Mouse (Mus musculus) lung, postnatal 0 days (tissue): ENCODE measurements around the gene Vmn1r198. TPM values are rescaled to one million over a fixed set of nuclear protein-coding genes. Genes with fewer than 3 reads are reported as not detected.
"Not testable (repeated sequence)": the region's sequence is repeated elsewhere in the genome, so short reads cannot be mapped to it uniquely, and the experiment has no call there.

Source experiments
- ATAC-seq: fragments of 200-750 bp; cut with Nextera tagmentation; 2 replicates; pipeline ENCODE4 v1.8.0; 2017; ENCODE audit warnings: moderate library complexity
- DNase-seq: peaks from one replicate; pipeline ENCODE4 v3.0.0-alpha.2; 2016; ENCODE audit warnings: low spot score
- H3K27ac ChIP-seq: fragments of 300-500 bp; sonication (generic); 2 replicates; pipeline ENCODE4 v1.5.1; 2014; ENCODE audit warnings: antibody characterized with exemption, mild to moderate bottlenecking, low read length, mixed read lengths
- H3K27me3 ChIP-seq: fragments of 300-500 bp; sonication (generic); replicated peaks from 2 replicates; pipeline ENCODE4 v1.6.1; 2014; ENCODE audit warnings: low read length, mixed read lengths; ENCODE audit not compliant: insufficient read depth
- H3K36me3 ChIP-seq: fragments of 300-500 bp; sonication (generic); 2 replicates; pipeline ENCODE4 v1.6.1; 2014; ENCODE audit warnings: low read length, mixed read lengths; ENCODE audit not compliant: insufficient read depth
- H3K4me1 ChIP-seq: fragments of 300-500 bp; sonication (generic); 2 replicates; pipeline ENCODE4 v1.6.1; 2014; ENCODE audit warnings: antibody characterized with exemption, low read depth, low read length, mixed read lengths; ENCODE audit not compliant: insufficient read depth
- H3K4me2 ChIP-seq: fragments of 300-500 bp; sonication (generic); replicated peaks from 2 replicates; pipeline ENCODE4 v1.6.1; 2014; ENCODE audit warnings: low read depth, mild to moderate bottlenecking, low read length, moderate library complexity, mixed read lengths
- H3K4me3 ChIP-seq: fragments of 300-500 bp; sonication (generic); 2 replicates; pipeline ENCODE4 v1.5.1; 2014; ENCODE audit warnings: low read depth, low read length
- H3K9ac ChIP-seq: fragments of 300-500 bp; sonication (generic); replicated peaks from 2 replicates; pipeline ENCODE4 v1.6.1; 2014; ENCODE audit warnings: low read depth, mild to moderate bottlenecking
- H3K9me3 ChIP-seq: fragments of 300-500 bp; sonication (generic); 2 replicates; pipeline ENCODE4 v1.6.1; 2016; ENCODE audit warnings: low read length, mixed read lengths
- CTCF ChIP-seq: IDR thresholded peaks from 2 replicates; pipeline ENCODE4 v1.5.1; 2016; ENCODE audit warnings: antibody characterized with exemption, mild to moderate bottlenecking
- EP300 ChIP-seq: IDR thresholded peaks from 2 replicates; pipeline ENCODE4 v1.6.1; 2016; ENCODE audit warnings: antibody characterized with exemption, mild to moderate bottlenecking, control low read depth
- WGBS: fragments of 180-500 bp; shearing (Covaris S2); extraction: QIAGEN DNeasy Blood & Tissue Kit; methylation state at CpG from one replicate; pipeline ENCODE4 v1.1.7; 2014; 5-methylcytosine and 5-hydroxymethylcytosine counted together
- polyA plus RNA-seq: library from polyadenylated mRNA; unstranded; fragments of >200 nt; fragmentation: Nextera tagmentation; extraction: Ambion mirVana; gene quantifications from 2 replicates; pipeline ENCODE4 v1.2.1, GENCODE M21; 2015

Vmn1r198 gene
- polyA plus RNA-seq, 1 experiment from 2014 or later: not detected

GRCm38 (mm10) chr13:22335565-22335964 lies 14.6 kb upstream of the Vmn1r198 start:
- no peaks in the 10 kb centered on the region for H3K4me1 ChIP-seq
- no peak overlapping the region for H3K4me2 ChIP-seq
- no peak overlapping the region for H3K4me3 ChIP-seq
- no peaks in the 10 kb centered on the region for H3K9me3 ChIP-seq
- 74% methylated on average over 1 of the region's 1 CpGs for WGBS
- no peaks in the 10 kb centered on the region for H3K27me3 ChIP-seq
- no peaks in the 10 kb centered on the region for H3K36me3 ChIP-seq
- no peak overlapping the region for H3K27ac ChIP-seq
- TF ChIP-seq CTCF (no peak), EP300 (no peak)
- H3K9ac ChIP-seq: no peak overlapping the region
- DNase-seq: no peak
- ATAC-seq: no peak

GRCm38 (mm10) chr13:22350813-22351212 lies 649 bp downstream of the Vmn1r198 start:
- Histone ChIP-seq H3K4me2 (no peak overlapping the region), H3K9me3 (no peaks in the 10 kb centered on the region), H3K27ac (no peak overlapping the region), H3K4me1 (no peaks in the 10 kb centered on the region), H3K36me3 (no peaks in the 10 kb centered on the region), H3K9ac (no peak overlapping the region), H3K27me3 (no peaks in the 10 kb centered on the region), H3K4me3 (no peak overlapping the region)
- TF ChIP-seq EP300: no peak
- TF ChIP-seq CTCF: no peak
- 88% methylated on average over 1 of the region's 1 CpGs for WGBS
- no peak for DNase-seq
- no peak for ATAC-seq

GRCm38 (mm10) chr13:22379518-22379917 lies 29.4 kb downstream of the Vmn1r198 start, which contains the start of gene Vmn1r199:
Vmn1r199 (plus strand) TSS chr13:22379818.
- 54% methylated on average over 2 of the region's 2 CpGs for WGBS
- Histone ChIP-seq H3K9ac (no peak within 1 kb of the TSS), H3K27ac (no peak within 1 kb of the TSS), H3K4me3 (no peak within 1 kb of the TSS), H3K9me3 (no peaks in the 10 kb centered on the region), H3K4me1 (no peaks in the 10 kb centered on the region), H3K4me2 (no peak within 1 kb of the TSS), H3K27me3 (no peaks in the 10 kb centered on the region), H3K36me3 (no peaks in the 10 kb centered on the region)
- ATAC-seq (no peak), DNase-seq (no peak)
- TF ChIP-seq CTCF (no peak), EP300 (no peak)

GRCm38 (mm10) chr13:22381128-22381527 lies 31.0 kb downstream of the Vmn1r198 start:
- not testable (repeated sequence) for H3K36me3 ChIP-seq, ATAC-seq, H3K27ac ChIP-seq, H3K4me1 ChIP-seq, H3K4me3 ChIP-seq, H3K9me3 ChIP-seq, H3K27me3 ChIP-seq, DNase-seq, H3K9ac ChIP-seq, H3K4me2 ChIP-seq
- WGBS: 61% methylated on average over 3 of the region's 3 CpGs

- Histone ChIP-seq H3K9ac (no peak overlapping the region), H3K36me3 (no peaks in the 10 kb centered on the region), H3K9me3 (no peaks in the 10 kb centered on the region), H3K27me3 (no peaks in the 10 kb centered on the region), H3K27ac (no peak overlapping the region), H3K4me1 (no peaks in the 10 kb centered on the region), H3K4me2 (no peak overlapping the region), H3K4me3 (no peak overlapping the region)
- no peak for ATAC-seq
- TF ChIP-seq EP300 (no peak), CTCF (no peak)
- 66% methylated on average over 3 of the region's 3 CpGs for WGBS
- DNase-seq: no peak
Measured at GRCm38 (mm10) chr13:22383401-22383800, 33.2 kb downstream of the Vmn1r198 start.

- Histone ChIP-seq H3K4me1 (no peaks in the 10 kb centered on the region), H3K9ac (no peak overlapping the region), H3K27me3 (no peaks in the 10 kb centered on the region), H3K27ac (no peak overlapping the region), H3K4me2 (no peak overlapping the region), H3K9me3 (no peaks in the 10 kb centered on the region), H3K4me3 (no peak overlapping the region), H3K36me3 (no peaks in the 10 kb centered on the region)
- DNase-seq (no peak), ATAC-seq (no peak)
- TF ChIP-seq CTCF (no peak), EP300 (no peak)
- WGBS: 67% methylated on average over 1 of the region's 1 CpGs
Measured at GRCm38 (mm10) chr13:22387050-22387449, 36.9 kb downstream of the Vmn1r198 start.

- no peak for DNase-seq
- no peak within 1 kb of the TSS for H3K4me2 ChIP-seq
- H3K9me3 ChIP-seq: no peaks in the 10 kb centered on the region
- H3K4me3 ChIP-seq: no peak within 1 kb of the TSS
- H3K4me1 ChIP-seq: no peaks in the 10 kb centered on the region
- no peak within 1 kb of the TSS for H3K27ac ChIP-seq
- 72% methylated on average over 3 of the region's 3 CpGs for WGBS
- ATAC-seq: no peak
- H3K36me3 ChIP-seq: no peaks in the 10 kb centered on the region
- TF ChIP-seq EP300 (no peak), CTCF (no peak)
- H3K9ac ChIP-seq: no peak within 1 kb of the TSS
- no peaks in the 10 kb centered on the region for H3K27me3 ChIP-seq
Measured at GRCm38 (mm10) chr13:22390073-22390472, 39.9 kb downstream of the Vmn1r198 start, which contains the start of gene Vmn1r200. Vmn1r200 (plus strand) TSS chr13:22390373.
